8 mouse cellular contexts compared by ENCODE assay signal in the genomic region with DNA sequence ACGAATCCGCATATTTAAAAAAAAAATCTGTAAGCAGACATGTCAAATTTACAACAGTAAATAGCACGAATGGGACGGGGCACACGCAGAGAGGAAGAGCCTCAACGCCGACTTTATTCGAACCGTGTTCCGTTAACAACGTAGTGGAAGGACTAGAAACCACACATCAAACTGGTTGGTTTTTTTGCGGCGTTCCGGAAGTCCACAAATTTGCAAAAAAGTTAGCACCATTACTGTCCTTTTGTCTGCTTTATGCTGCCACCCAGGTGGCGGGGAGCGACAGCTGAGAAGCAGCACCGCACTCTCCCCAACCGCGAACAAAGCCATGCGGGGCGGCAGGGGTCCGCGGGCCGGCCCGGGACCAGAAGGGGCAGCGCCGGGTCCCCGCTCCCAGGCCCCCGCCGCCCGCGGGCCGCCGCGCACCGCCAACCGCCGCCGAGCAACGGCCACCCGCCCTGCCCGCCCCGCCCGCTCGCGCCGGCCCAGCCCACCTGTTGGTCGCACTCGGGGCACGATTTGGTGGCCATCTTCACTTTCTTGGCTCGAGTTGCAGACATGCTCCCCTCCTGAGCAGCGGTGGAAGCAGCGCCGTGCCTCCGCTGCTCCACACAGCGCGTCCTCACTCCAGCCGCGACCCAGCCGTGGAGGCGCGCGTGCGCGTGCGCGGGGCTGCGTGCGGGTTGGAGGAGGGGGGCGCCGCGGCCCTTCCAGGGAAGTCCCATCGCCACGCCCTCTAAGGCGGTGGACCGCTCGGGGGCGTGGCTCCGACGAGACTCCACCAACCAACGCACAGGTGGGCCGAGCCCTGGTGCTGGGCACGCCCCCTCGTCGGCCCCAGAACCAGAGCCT. TPM values are rescaled to one million over a fixed set of nuclear protein-coding genes. Genes with fewer than 3 reads are reported as not detected.
DNase-seq lines count a peak whose midpoint lies in the region; ATAC-seq and TF ChIP-seq lines count a peak whose summit lies in the region.

A gene (minus strand): TSS at position 666 of the 849 bp plus-strand sequence.

- WGBS in embryonic facial prominence, embryonic 13.5 days: under 1% methylated on average over 83 of the region's 85 CpGs
- under 1% methylated on average over 67 of the region's 85 CpGs for WGBS in limb, embryonic 14.5 days
- under 1% methylated on average over 52 of the region's 85 CpGs for WGBS in midbrain, postnatal 0 days

- no peaks in the 10 kb centered on the region for H3K36me3 ChIP-seq in embryonic facial prominence, embryonic 13.5 days
- H3K36me3 ChIP-seq in limb, embryonic 14.5 days (ENCODE audit: control insufficient read depth, insufficient read depth, low read length): no peaks in the 10 kb centered on the region
- H3K36me3 ChIP-seq in midbrain, postnatal 0 days (ENCODE audit: insufficient read depth, low read length): no peaks in the 10 kb centered on the region

- H3K9me3 ChIP-seq in embryonic facial prominence, embryonic 13.5 days: no peaks in the 10 kb centered on the region
- H3K9me3 ChIP-seq in limb, embryonic 14.5 days (ENCODE audit: control insufficient read depth, low read length): no peaks in the 10 kb centered on the region
- H3K9me3 ChIP-seq in midbrain, postnatal 0 days (ENCODE audit: low read length): no peaks in the 10 kb centered on the region

- TF ChIP-seq POLR2A in limb, embryonic 14.5 days (IDR thresholded peaks at IDR 0.05; ENCODE audit: borderline replicate concordance, extremely low read depth, insufficient read depth, insufficient read length): peak; percentile 97; the same call in 1 of the 2 replicates

- peak within 1 kb of the TSS; percentile 89 for H3K9ac ChIP-seq in embryonic facial prominence, embryonic 13.5 days
- H3K9ac ChIP-seq in limb, embryonic 14.5 days (ENCODE audit: low read depth, low read length, severe bottlenecking): peak within 1 kb of the TSS; percentile 88
- H3K9ac ChIP-seq in midbrain, postnatal 0 days (replicated peaks; ENCODE audit: low read length, poor library complexity, severe bottlenecking): peak within 1 kb of the TSS; percentile 70

- peak within 1 kb of the TSS; percentile 97 for H3K27ac ChIP-seq in embryonic facial prominence, embryonic 13.5 days
- H3K27ac ChIP-seq in limb, embryonic 14.5 days (replicated peaks; ENCODE audit: low read depth, low read length): peak within 1 kb of the TSS; percentile 96
- H3K27ac ChIP-seq in midbrain, postnatal 0 days (ENCODE audit: low read depth, low read length): peak within 1 kb of the TSS; percentile 84

- peak; percentile 94 for DNase-seq in 3134 (ENCODE audit: extremely low read depth, insufficient read length, low spot score)
- DNase-seq in adrenal gland, postnatal 36 days: peak; percentile 98 to 99
- DNase-seq in heart, adult 8-10 months (ENCODE audit: low spot score): peak; percentile 94
- peak; percentile 98 for DNase-seq in kidney, adult 9 months
- peak; percentile 99 for DNase-seq in limb, embryonic 14.5 days (ENCODE audit: low spot score)
- DNase-seq in midbrain, postnatal 0 days (ENCODE audit: low spot score): peak; percentile 99
- DNase-seq in spleen, postnatal 14 days (ENCODE audit: low spot score in 2 of 2): peak; percentile 90 to 93

- H3K4me1 ChIP-seq in embryonic facial prominence, embryonic 13.5 days: peaks cover 30% of the 10 kb centered on the region
- peaks cover 18% of the 10 kb centered on the region for H3K4me1 ChIP-seq in limb, embryonic 14.5 days (ENCODE audit: control insufficient read depth, insufficient read depth, low read length)
- H3K4me1 ChIP-seq in midbrain, postnatal 0 days (ENCODE audit: insufficient read depth, low read length): peaks cover 12% of the 10 kb centered on the region

- H3K4me3 ChIP-seq in embryonic facial prominence, embryonic 13.5 days: peak within 1 kb of the TSS; percentile 69
- H3K4me3 ChIP-seq in limb, embryonic 14.5 days (replicated peaks; ENCODE audit: low read length): peak within 1 kb of the TSS; percentile 74
- H3K4me3 ChIP-seq in midbrain, postnatal 0 days (ENCODE audit: low read depth, low read length): peak within 1 kb of the TSS; percentile 85

- H3K27me3 ChIP-seq in embryonic facial prominence, embryonic 13.5 days: no peaks in the 10 kb centered on the region
- H3K27me3 ChIP-seq in limb, embryonic 14.5 days (ENCODE audit: control insufficient read depth, insufficient read depth, low read length): no peaks in the 10 kb centered on the region
- no peaks in the 10 kb centered on the region for H3K27me3 ChIP-seq in midbrain, postnatal 0 days (ENCODE audit: insufficient read depth, low read length)

- H3K4me2 ChIP-seq in embryonic facial prominence, embryonic 13.5 days: peak within 1 kb of the TSS; percentile 71
- H3K4me2 ChIP-seq in limb, embryonic 14.5 days (replicated peaks; ENCODE audit: low read depth, low read length, severe bottlenecking): peak within 1 kb of the TSS; percentile 52
- peak within 1 kb of the TSS; percentile 53 for H3K4me2 ChIP-seq in midbrain, postnatal 0 days (ENCODE audit: low read depth, low read length, poor library complexity, severe bottlenecking)

- peak; percentile 35 for TF ChIP-seq CTCF in midbrain, postnatal 0 days (IDR thresholded peaks at IDR 0.05)

- ATAC-seq in embryonic facial prominence, embryonic 13.5 days (ENCODE audit: insufficient number of reproducible peaks, insufficient read depth, low FRiP score, low TSS enrichment, low read depth): peak; percentile 99
- peak; percentile 99 for ATAC-seq in limb, embryonic 14.5 days (ENCODE audit: low FRiP score, low read depth)
- peak; percentile 100 for ATAC-seq in midbrain, postnatal 0 days (ENCODE audit: low FRiP score)

RNA-seq across cellular contexts. Expression of the gene that starts here (rescaled TPM):
- total RNA-seq in adrenal gland, postnatal 36 days (2021): 10 to 100 TPM; 20.0 to 37.1 TPM
- polyA plus RNA-seq in embryonic facial prominence, embryonic 13.5 days (2015; fragmentation: Nextera tagmentation; extraction: Ambion mirVana): 54.0 and 56.6 TPM in 2 replicates
- 10 to 100 TPM; 13.9 to 17.5 (median 16.3) TPM for total RNA-seq in heart, adult 8-10 months (2022)
- 16.3 and 24.9 TPM in 2 replicates for polyA plus RNA-seq in limb, embryonic 14.5 days (2012; rRNA removed)
- 46.5 and 51.2 TPM in 2 replicates for polyA plus RNA-seq in limb, embryonic 14.5 days (2014; fragmentation: Nextera tagmentation; extraction: Ambion mirVana)
- 13.4 and 17.9 TPM in 2 replicates for total RNA-seq in midbrain, postnatal 0 days (2014; rRNA removed)
- 40.7 and 48.0 TPM in 2 replicates for polyA plus RNA-seq in midbrain, postnatal 0 days (2015; fragmentation: Nextera tagmentation; extraction: Ambion mirVana)

Comparison
In these comparisons a context has a peak if more than half of its experiments do, and no peak if none do; other contexts are left out.
1. Peak in every context shown above with its lines: DNase-seq, ATAC-seq, H3K4me3 ChIP-seq and H3K27ac ChIP-seq.